Mouse (Mus musculus) forebrain, embryonic 12.5 days (tissue): ENCODE measurements around the gene St8sia1. TPM values are rescaled to one million over a fixed set of nuclear protein-coding genes. Genes with fewer than 3 reads are reported as not detected.

ENCODE experiments used
- ATAC-seq: fragments of 200-750 bp; cut with Nextera tagmentation; 2 replicates; pipeline ENCODE4 v1.8.0; 2017; ENCODE audit warnings: moderate TSS enrichment; ENCODE audit not compliant: low FRiP score
- H3K27ac ChIP-seq: fragments of 300-500 bp; sonication (generic); 2 replicates; pipeline ENCODE4 v1.5.1; 2016; ENCODE audit warnings: mild to moderate bottlenecking
- H3K27me3 ChIP-seq: fragments of 300-500 bp; sonication (generic); 2 replicates; pipeline ENCODE4 v1.6.1; 2016; ENCODE audit warnings: mild to moderate bottlenecking
- H3K36me3 ChIP-seq: fragments of 300-500 bp; sonication (generic); replicated peaks from 2 replicates; pipeline ENCODE4 v1.6.1; 2016; ENCODE audit warnings: mild to moderate bottlenecking
- H3K4me1 ChIP-seq: fragments of 300-500 bp; sonication (generic); 2 replicates; pipeline ENCODE4 v1.6.1; 2016
- H3K4me2 ChIP-seq: fragments of 300-500 bp; sonication (generic); 2 replicates; pipeline ENCODE4 v1.6.1; 2016; ENCODE audit warnings: mild to moderate bottlenecking, moderate library complexity
- H3K4me3 ChIP-seq: fragments of 300-500 bp; sonication (generic); replicated peaks from 2 replicates; pipeline ENCODE4 v1.5.1; 2016; ENCODE audit warnings: mild to moderate bottlenecking
- H3K9ac ChIP-seq: fragments of 300-500 bp; sonication (generic); 2 replicates; pipeline ENCODE4 v1.6.1; 2016; ENCODE audit warnings: mild to moderate bottlenecking
- H3K9me3 ChIP-seq: fragments of 300-500 bp; sonication (generic); 2 replicates; pipeline ENCODE4 v1.6.1; 2016
- WGBS: fragments of 180-500 bp; shearing (Covaris S2); methylation state at CpG from one replicate; pipeline ENCODE4 v1.1.7; 2016; 5-methylcytosine and 5-hydroxymethylcytosine counted together
- polyA plus RNA-seq: library from polyadenylated mRNA; unstranded; fragments of >200 nt; fragmentation: Nextera tagmentation; extraction: Ambion mirVana; gene quantifications from 2 replicates; pipeline ENCODE4 v1.2.1, GENCODE M21; 2016

St8sia1 gene
- polyA plus RNA-seq, 1 experiment from 2014 or later = 6.3 TPM

- H3K4me1 ChIP-seq = peaks cover 10% of the 10 kb centered on the region
- no peak for ATAC-seq
- H3K36me3 ChIP-seq = no peaks in the 10 kb centered on the region
- no peaks in the 10 kb centered on the region for H3K9me3 ChIP-seq
- H3K9ac ChIP-seq = no peak overlapping the region
- H3K27me3 ChIP-seq = no peaks in the 10 kb centered on the region
- H3K4me3 ChIP-seq = no peak overlapping the region
- H3K27ac ChIP-seq = no peak overlapping the region
- no peak overlapping the region for H3K4me2 ChIP-seq
Observed at GRCm38 (mm10) chr6:142938074-142938473, 26.2 kb downstream of the St8sia1 start.

GRCm38 (mm10) chr6:142932582-142932981 is 31.7 kb downstream of the St8sia1 start:
- WGBS = 86% methylated on average over 6 of the region's 6 CpGs
- Histone ChIP-seq H3K27me3 (no peaks in the 10 kb centered on the region), H3K4me3 (no peak overlapping the region), H3K27ac (no peak overlapping the region), H3K9ac (no peak overlapping the region), H3K4me1 (0 out of 2 replicates have a peak, but pooled peaks cover 3% of the 10 kb centered on the region), H3K9me3 (no peaks in the 10 kb centered on the region), H3K4me2 (no peak overlapping the region), H3K36me3 (no peaks in the 10 kb centered on the region)
- ATAC-seq = no peak

GRCm38 (mm10) chr6:142932144-142932543 is 32.1 kb downstream of the St8sia1 start:
- no peaks in the 10 kb centered on the region for H3K27me3 ChIP-seq
- H3K36me3 ChIP-seq = no peaks in the 10 kb centered on the region

GRCm38 (mm10) chr6:142928551-142929309 is 35.5 kb downstream of the St8sia1 start:
- ATAC-seq = no peak; the same call in 1 of the 2 replicates
- WGBS = 79% methylated on average over 16 of the region's 16 CpGs

More at GRCm38 (mm10) chr6:142932144-142932543, 32.1 kb downstream of the St8sia1 start:
- H3K9me3 ChIP-seq = no peaks in the 10 kb centered on the region
- ATAC-seq = no peak
- WGBS = 86% methylated on average over 9 of the region's 9 CpGs
- H3K4me1 ChIP-seq = 0 out of 2 replicates have a peak, but pooled peaks cover 3% of the 10 kb centered on the region
- no peak overlapping the region for H3K4me3 ChIP-seq
- H3K4me2 ChIP-seq = no peak overlapping the region
- H3K27ac ChIP-seq = no peak overlapping the region
- H3K9ac ChIP-seq = no peak overlapping the region

GRCm38 (mm10) chr6:142926901-142927605 is 37.2 kb downstream of the St8sia1 start:
- WGBS = 92% methylated on average over 9 of the region's 9 CpGs

More at GRCm38 (mm10) chr6:142928551-142929309, 35.5 kb downstream of the St8sia1 start:
- peak overlapping the region; percentile 37; the same call in 1 of the 2 replicates for H3K27ac ChIP-seq
- no peaks in the 10 kb centered on the region for H3K27me3 ChIP-seq
- H3K4me2 ChIP-seq = no peak overlapping the region
- H3K36me3 ChIP-seq = no peaks in the 10 kb centered on the region
- no peak overlapping the region for H3K9ac ChIP-seq
- no peaks in the 10 kb centered on the region for H3K9me3 ChIP-seq
- H3K4me1 ChIP-seq = peaks cover 14% of the 10 kb centered on the region; the same call in 1 of the 2 replicates
- no peak overlapping the region for H3K4me3 ChIP-seq

GRCm38 (mm10) chr6:142925921-142926320 is 38.3 kb downstream of the St8sia1 start:
- Histone ChIP-seq H3K4me2 (no peak overlapping the region), H3K27me3 (no peaks in the 10 kb centered on the region), H3K27ac (0 out of 2 replicates have a peak overlapping the region, but pooled peaks have one; percentile 38), H3K9me3 (no peaks in the 10 kb centered on the region), H3K4me3 (no peak overlapping the region), H3K9ac (no peak overlapping the region), H3K4me1 (peaks cover 14% of the 10 kb centered on the region; the same call in 1 of the 2 replicates), H3K36me3 (no peaks in the 10 kb centered on the region)
- WGBS = 52% methylated on average over 5 of the region's 5 CpGs
- peak; percentile 67; the same call in 1 of the 2 replicates for ATAC-seq

More at GRCm38 (mm10) chr6:142926901-142927605, 37.2 kb downstream of the St8sia1 start:
- ATAC-seq = no peak
- H3K9me3 ChIP-seq = no peaks in the 10 kb centered on the region
- no peaks in the 10 kb centered on the region for H3K36me3 ChIP-seq
- H3K4me1 ChIP-seq = peaks cover 14% of the 10 kb centered on the region; the same call in 1 of the 2 replicates
- no peak overlapping the region for H3K4me2 ChIP-seq
- H3K27me3 ChIP-seq = no peaks in the 10 kb centered on the region
- no peak overlapping the region for H3K4me3 ChIP-seq
- no peak overlapping the region for H3K27ac ChIP-seq
- no peak overlapping the region for H3K9ac ChIP-seq

- no peak overlapping the region for H3K4me2 ChIP-seq
- no peak overlapping the region for H3K27ac ChIP-seq
- peaks cover 14% of the 10 kb centered on the region; the same call in 1 of the 2 replicates for H3K4me1 ChIP-seq
- WGBS = 93% methylated on average over 3 of the region's 3 CpGs
- H3K27me3 ChIP-seq = no peaks in the 10 kb centered on the region
- no peaks in the 10 kb centered on the region for H3K9me3 ChIP-seq
- no peaks in the 10 kb centered on the region for H3K36me3 ChIP-seq
- H3K9ac ChIP-seq = no peak overlapping the region
- no peak overlapping the region for H3K4me3 ChIP-seq
- no peak for ATAC-seq
Observed at GRCm38 (mm10) chr6:142925374-142925773, 38.9 kb downstream of the St8sia1 start.

- no peak overlapping the region for H3K4me3 ChIP-seq
- H3K27me3 ChIP-seq = no peaks in the 10 kb centered on the region
- 82% methylated on average over 5 of the region's 5 CpGs for WGBS
- H3K36me3 ChIP-seq = no peaks in the 10 kb centered on the region
- H3K9me3 ChIP-seq = no peaks in the 10 kb centered on the region
- H3K27ac ChIP-seq = no peak overlapping the region
- ATAC-seq = no peak
- no peak overlapping the region for H3K9ac ChIP-seq
- H3K4me2 ChIP-seq = no peak overlapping the region
- H3K4me1 ChIP-seq = 0 out of 2 replicates have a peak, but pooled peaks cover 2% of the 10 kb centered on the region
Observed at GRCm38 (mm10) chr6:142920901-142921300, 43.4 kb downstream of the St8sia1 start.

GRCm38 (mm10) chr6:142918691-142919090 is 45.6 kb downstream of the St8sia1 start:
- Histone ChIP-seq H3K4me1 (peaks cover 6% of the 10 kb centered on the region; the same call in 1 of the 2 replicates), H3K36me3 (no peaks in the 10 kb centered on the region), H3K4me2 (no peak overlapping the region), H3K27ac (no peak overlapping the region), H3K4me3 (no peak overlapping the region), H3K27me3 (no peaks in the 10 kb centered on the region), H3K9ac (no peak overlapping the region), H3K9me3 (no peaks in the 10 kb centered on the region)
- no peak for ATAC-seq
- WGBS = 89% methylated on average over 6 of the region's 6 CpGs

GRCm38 (mm10) chr6:142917471-142917901 is 46.8 kb downstream of the St8sia1 start:
- 92% methylated on average over 13 of the region's 13 CpGs for WGBS
- no peaks in the 10 kb centered on the region for H3K9me3 ChIP-seq
- no peaks in the 10 kb centered on the region for H3K36me3 ChIP-seq
- H3K9ac ChIP-seq = no peak overlapping the region
- H3K4me3 ChIP-seq = no peak overlapping the region
- H3K27me3 ChIP-seq = no peaks in the 10 kb centered on the region
- no peak for ATAC-seq
- H3K4me2 ChIP-seq = no peak overlapping the region
- no peak overlapping the region for H3K27ac ChIP-seq
- H3K4me1 ChIP-seq = peaks cover 6% of the 10 kb centered on the region; the same call in 1 of the 2 replicates

GRCm38 (mm10) chr6:142916271-142916941 is 47.8 kb downstream of the St8sia1 start:
- no peaks in the 10 kb centered on the region for H3K27me3 ChIP-seq
- no peaks in the 10 kb centered on the region for H3K9me3 ChIP-seq
- H3K4me3 ChIP-seq = no peak overlapping the region
- 90% methylated on average over 11 of the region's 11 CpGs for WGBS
- no peak overlapping the region for H3K9ac ChIP-seq
- H3K27ac ChIP-seq = no peak overlapping the region
- peaks cover 6% of the 10 kb centered on the region; the same call in 1 of the 2 replicates for H3K4me1 ChIP-seq
- ATAC-seq = no peak
- no peak overlapping the region for H3K4me2 ChIP-seq
- H3K36me3 ChIP-seq = no peaks in the 10 kb centered on the region

GRCm38 (mm10) chr6:142915464-142915863 is 48.8 kb downstream of the St8sia1 start:
- H3K27ac ChIP-seq = no peak overlapping the region
- peaks cover 6% of the 10 kb centered on the region; the same call in 1 of the 2 replicates for H3K4me1 ChIP-seq
- no peak overlapping the region for H3K4me3 ChIP-seq
- no peaks in the 10 kb centered on the region for H3K9me3 ChIP-seq
- H3K27me3 ChIP-seq = no peaks in the 10 kb centered on the region
- ATAC-seq = no peak
- H3K36me3 ChIP-seq = peaks cover 4% of the 10 kb centered on the region; the same call in 1 of the 2 replicates
- no peak overlapping the region for H3K9ac ChIP-seq
- H3K4me2 ChIP-seq = no peak overlapping the region
- 86% methylated on average over 5 of the region's 5 CpGs for WGBS
